Mouse (Mus musculus) forebrain, embryonic 12.5 days (tissue): Measurements from ENCODE around the gene Trappc13. TPM values are rescaled to one million over a fixed set of nuclear protein-coding genes. Genes with fewer than 3 reads are reported as not detected.
A peak's percentile ranks its signal among the peaks of the same experiment; 100 is the strongest.
"Not testable (repeated sequence)": the region's sequence is repeated elsewhere in the genome, so short reads cannot be mapped to it uniquely, and the experiment has no call there.

Source experiments
- ATAC-seq: fragments of 200-750 bp; cut with Nextera tagmentation; 2 replicates; pipeline ENCODE4 v1.8.0; 2017; ENCODE audit warnings: moderate TSS enrichment; ENCODE audit not compliant: low FRiP score
- H3K27ac ChIP-seq: fragments of 300-500 bp; sonication (generic); 2 replicates; pipeline ENCODE4 v1.5.1; 2016; ENCODE audit warnings: mild to moderate bottlenecking
- H3K27me3 ChIP-seq: fragments of 300-500 bp; sonication (generic); 2 replicates; pipeline ENCODE4 v1.6.1; 2016; ENCODE audit warnings: mild to moderate bottlenecking
- H3K36me3 ChIP-seq: fragments of 300-500 bp; sonication (generic); replicated peaks from 2 replicates; pipeline ENCODE4 v1.6.1; 2016; ENCODE audit warnings: mild to moderate bottlenecking
- H3K4me1 ChIP-seq: fragments of 300-500 bp; sonication (generic); 2 replicates; pipeline ENCODE4 v1.6.1; 2016
- H3K4me2 ChIP-seq: fragments of 300-500 bp; sonication (generic); 2 replicates; pipeline ENCODE4 v1.6.1; 2016; ENCODE audit warnings: mild to moderate bottlenecking, moderate library complexity
- H3K4me3 ChIP-seq: fragments of 300-500 bp; sonication (generic); replicated peaks from 2 replicates; pipeline ENCODE4 v1.5.1; 2016; ENCODE audit warnings: mild to moderate bottlenecking
- H3K9ac ChIP-seq: fragments of 300-500 bp; sonication (generic); 2 replicates; pipeline ENCODE4 v1.6.1; 2016; ENCODE audit warnings: mild to moderate bottlenecking
- H3K9me3 ChIP-seq: fragments of 300-500 bp; sonication (generic); 2 replicates; pipeline ENCODE4 v1.6.1; 2016
- WGBS: fragments of 180-500 bp; shearing (Covaris S2); methylation state at CpG from one replicate; pipeline ENCODE4 v1.1.7; 2016; 5-methylcytosine and 5-hydroxymethylcytosine counted together
- polyA plus RNA-seq: library from polyadenylated mRNA; unstranded; fragments of >200 nt; fragmentation: Nextera tagmentation; extraction: Ambion mirVana; gene quantifications from 2 replicates; pipeline ENCODE4 v1.2.1, GENCODE M21; 2016

Gene Trappc13
- polyA plus RNA-seq: 88.3 and 91.9 TPM in 2 replicates

DNA sequence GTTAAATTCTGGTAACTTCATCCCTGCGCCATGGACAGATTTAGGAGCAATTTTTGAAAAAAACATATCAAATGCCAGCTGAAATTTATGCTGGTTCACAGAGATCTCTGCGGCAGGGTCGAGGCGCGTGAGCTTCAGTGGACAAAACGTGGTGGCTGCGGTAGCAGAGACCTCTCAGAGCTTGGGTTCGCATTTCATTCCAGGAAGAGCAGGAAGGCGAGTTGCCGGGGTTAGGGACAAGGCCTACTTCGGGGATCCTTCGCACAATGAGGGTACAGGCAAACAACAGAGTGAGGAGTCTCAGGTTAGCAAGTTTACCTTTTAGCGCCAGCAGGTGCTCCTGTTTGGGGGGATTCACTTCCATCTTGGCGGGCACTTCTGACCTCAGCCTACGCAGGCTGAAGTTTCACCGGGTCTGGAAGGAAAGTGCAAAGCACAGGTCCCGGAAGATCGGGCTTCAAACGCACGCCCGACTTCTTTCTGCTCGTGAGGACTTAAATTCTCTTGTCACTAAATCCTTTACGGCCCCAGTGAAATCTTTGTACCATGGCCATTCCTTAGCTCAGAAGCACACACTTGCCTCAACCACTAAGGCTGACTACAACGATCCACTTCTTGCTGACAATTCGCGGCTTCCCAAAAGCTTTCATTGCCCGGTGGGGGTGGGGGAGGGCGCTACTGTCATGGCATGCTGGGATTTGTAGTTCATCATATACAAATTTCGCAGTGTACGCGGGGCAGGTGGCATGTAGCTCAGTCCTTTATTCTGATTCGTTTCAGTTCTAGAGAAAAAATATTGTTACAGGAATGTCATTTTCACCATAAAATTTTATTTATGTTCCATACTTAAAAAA lies at the start of gene Trappc13:
Gene Trappc13 (minus strand): TSS at position 674 of the 854 bp plus-strand sequence.
- WGBS: under 1% methylated on average over 32 of the region's 32 CpGs
- peak; percentile 90 for ATAC-seq
- no peaks in the 10 kb centered on the region for H3K9me3 ChIP-seq
- no peaks in the 10 kb centered on the region for H3K27me3 ChIP-seq
- peak within 1 kb of the TSS; percentile 88 for H3K4me3 ChIP-seq
- H3K36me3 ChIP-seq: peaks cover 18% of the 10 kb centered on the region
- peak within 1 kb of the TSS; percentile 80 for H3K27ac ChIP-seq
- H3K4me2 ChIP-seq: peak within 1 kb of the TSS; percentile 68
- H3K4me1 ChIP-seq: peaks cover 22% of the 10 kb centered on the region
- H3K9ac ChIP-seq: peak within 1 kb of the TSS; percentile 84

DNA sequence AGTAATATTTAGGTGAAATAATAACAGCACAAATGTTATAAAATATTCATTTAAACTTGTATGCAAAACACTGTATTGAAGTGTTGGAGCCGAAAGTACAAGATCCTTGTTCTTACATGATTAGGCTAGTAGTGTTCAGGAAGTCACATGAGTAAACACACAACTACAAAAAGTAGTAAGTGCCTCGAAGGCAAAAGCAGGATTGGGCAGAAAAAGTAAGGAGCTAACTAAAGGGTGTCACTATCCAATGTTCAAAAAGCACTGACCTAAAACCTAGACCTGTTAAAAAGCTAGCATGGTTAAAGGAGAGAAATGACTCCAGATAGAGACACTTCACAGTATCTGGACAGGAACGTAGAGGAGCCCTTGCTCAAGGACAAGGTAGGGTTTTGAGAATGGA lies 49.2 kb upstream of the Trappc13 start:
- peak overlapping the region; percentile 79 for H3K9ac ChIP-seq
- H3K36me3 ChIP-seq: 0 out of 2 replicates have a peak, but pooled peaks cover 4% of the 10 kb centered on the region
- peak overlapping the region; percentile 73 for H3K4me3 ChIP-seq
- no peaks in the 10 kb centered on the region for H3K27me3 ChIP-seq
- no peak overlapping the region for H3K27ac ChIP-seq
- peaks cover 17% of the 10 kb centered on the region for H3K4me1 ChIP-seq
- no peak for ATAC-seq
- H3K4me2 ChIP-seq: peak overlapping the region; percentile 60
- 66% methylated on average over 3 of the region's 3 CpGs for WGBS
- H3K9me3 ChIP-seq: no peaks in the 10 kb centered on the region

DNA sequence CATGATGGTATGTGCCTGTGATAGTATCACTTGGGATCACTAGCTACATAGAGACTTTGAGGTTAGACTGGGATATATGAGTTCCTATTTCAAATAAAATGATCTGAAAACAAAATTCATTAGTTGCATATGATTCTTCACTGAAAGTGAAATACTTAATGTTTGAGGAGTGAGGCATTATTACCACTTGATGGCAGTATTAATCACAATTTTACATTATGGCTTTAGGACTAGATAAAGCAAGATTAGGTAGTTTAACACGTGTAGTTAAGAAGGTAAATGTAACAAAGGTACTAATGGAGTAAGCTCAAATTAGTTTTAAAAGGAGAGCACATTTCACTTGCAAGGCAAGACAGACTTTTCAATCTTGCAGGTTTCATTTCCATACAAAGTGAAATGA lies 26.0 kb upstream of the Trappc13 start:
- Histone ChIP-seq H3K4me3 (no peak overlapping the region), H3K9me3 (no peaks in the 10 kb centered on the region), H3K9ac (no peak overlapping the region), H3K27ac (no peak overlapping the region), H3K4me1 (no peaks in the 10 kb centered on the region), H3K27me3 (no peaks in the 10 kb centered on the region), H3K4me2 (no peak overlapping the region), H3K36me3 (peaks cover 28% of the 10 kb centered on the region)
- ATAC-seq: no peak
- 82% methylated on average over 1 of the region's 1 CpGs for WGBS

DNA sequence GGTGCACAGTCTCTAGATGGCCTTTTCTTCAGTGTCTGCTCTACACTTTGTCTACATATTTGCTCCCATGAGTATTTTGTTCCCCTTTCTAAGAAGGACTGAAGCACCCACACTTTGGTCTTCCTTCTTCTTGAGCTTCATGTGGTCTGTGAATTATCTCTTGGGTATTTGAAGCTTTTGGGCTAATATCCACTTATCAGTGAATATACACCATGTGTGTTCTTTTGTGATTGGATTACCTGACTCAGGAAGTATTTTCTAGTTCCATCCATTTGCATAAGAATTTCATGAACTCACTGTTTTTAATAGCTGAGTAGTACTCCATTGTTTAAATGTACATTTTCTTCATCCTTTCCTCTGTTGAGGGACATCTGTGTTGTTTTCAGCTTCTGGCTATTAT lies 17.6 kb upstream of the Trappc13 start:
- H3K4me3 ChIP-seq, H3K4me1 ChIP-seq, H3K27ac ChIP-seq, H3K9me3 ChIP-seq, H3K4me2 ChIP-seq, H3K9ac ChIP-seq, ATAC-seq, H3K27me3 ChIP-seq: not testable (repeated sequence)
- H3K36me3 ChIP-seq: peaks cover 31% of the 10 kb centered on the region

DNA sequence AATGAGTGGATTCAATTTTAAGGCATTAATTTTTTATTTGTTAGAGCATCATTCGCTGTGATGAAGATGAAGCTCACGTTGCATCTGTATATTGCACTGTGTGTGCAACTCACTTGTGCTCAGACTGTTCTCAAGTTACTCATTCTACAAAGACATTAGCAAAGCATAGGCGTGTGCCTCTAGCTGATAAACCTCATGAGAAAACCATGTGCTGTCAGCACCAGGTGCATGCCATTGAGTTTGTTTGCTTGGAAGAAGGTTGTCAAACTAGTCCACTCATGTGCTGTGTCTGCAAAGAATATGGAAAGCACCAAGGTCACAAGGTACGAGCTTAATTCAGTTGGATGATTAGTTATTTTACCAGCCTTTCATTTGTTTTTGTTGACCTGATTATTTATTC lies 9.1 kb upstream of the Trappc13 start:
- no peaks in the 10 kb centered on the region for H3K27me3 ChIP-seq
- ATAC-seq: no peak
- peaks cover 36% of the 10 kb centered on the region for H3K36me3 ChIP-seq
- no peak overlapping the region for H3K4me2 ChIP-seq
- H3K4me1 ChIP-seq: no peaks in the 10 kb centered on the region
- H3K4me3 ChIP-seq: no peak overlapping the region
- no peak overlapping the region for H3K27ac ChIP-seq
- no peak overlapping the region for H3K9ac ChIP-seq
- H3K9me3 ChIP-seq: no peaks in the 10 kb centered on the region
- 92% methylated on average over 4 of the region's 4 CpGs for WGBS

DNA sequence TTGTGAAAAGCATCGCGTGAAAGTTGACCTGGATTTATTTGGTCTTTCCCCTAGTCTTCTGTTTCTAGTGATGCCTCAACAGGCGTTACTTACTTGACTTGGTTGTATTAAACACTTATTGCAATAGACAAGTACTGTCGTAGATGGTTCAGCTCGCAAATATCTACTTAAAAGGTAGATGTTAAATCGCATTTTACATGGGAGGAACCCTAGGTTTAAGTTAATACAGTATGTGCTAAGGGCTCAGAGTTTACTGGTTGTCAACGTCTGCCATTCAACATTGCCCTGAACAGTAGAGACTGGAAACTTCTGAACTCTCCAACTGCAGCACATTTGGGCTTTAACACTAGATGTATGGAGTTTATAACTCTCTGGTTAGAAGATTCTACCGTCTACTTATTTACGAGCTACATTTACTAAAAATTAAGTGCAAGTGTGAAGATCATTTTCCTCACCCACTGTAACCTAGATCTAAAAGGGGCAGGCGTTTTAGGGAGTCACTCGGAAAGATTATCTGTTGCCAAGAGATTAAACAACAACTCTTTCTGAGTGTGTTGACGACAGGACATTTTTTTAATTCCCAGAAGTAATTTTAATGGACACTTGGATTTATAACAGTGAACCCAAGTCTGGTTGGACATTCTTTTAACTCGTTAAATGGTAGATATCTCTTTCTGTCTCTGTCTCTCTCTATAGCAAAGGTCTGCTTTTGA lies 1.1 kb upstream of the Trappc13 start:
- peaks cover 20% of the 10 kb centered on the region for H3K4me1 ChIP-seq
- no peaks in the 10 kb centered on the region for H3K27me3 ChIP-seq
- peak overlapping the region; percentile 61 for H3K4me2 ChIP-seq
- H3K36me3 ChIP-seq: peaks cover 20% of the 10 kb centered on the region
- H3K9ac ChIP-seq: peak overlapping the region; percentile 84
- H3K4me3 ChIP-seq: peak overlapping the region; percentile 88
- ATAC-seq: no peak
- 23% methylated on average over 13 of the region's 13 CpGs for WGBS
- peak overlapping the region; percentile 80 for H3K27ac ChIP-seq
- no peaks in the 10 kb centered on the region for H3K9me3 ChIP-seq

DNA sequence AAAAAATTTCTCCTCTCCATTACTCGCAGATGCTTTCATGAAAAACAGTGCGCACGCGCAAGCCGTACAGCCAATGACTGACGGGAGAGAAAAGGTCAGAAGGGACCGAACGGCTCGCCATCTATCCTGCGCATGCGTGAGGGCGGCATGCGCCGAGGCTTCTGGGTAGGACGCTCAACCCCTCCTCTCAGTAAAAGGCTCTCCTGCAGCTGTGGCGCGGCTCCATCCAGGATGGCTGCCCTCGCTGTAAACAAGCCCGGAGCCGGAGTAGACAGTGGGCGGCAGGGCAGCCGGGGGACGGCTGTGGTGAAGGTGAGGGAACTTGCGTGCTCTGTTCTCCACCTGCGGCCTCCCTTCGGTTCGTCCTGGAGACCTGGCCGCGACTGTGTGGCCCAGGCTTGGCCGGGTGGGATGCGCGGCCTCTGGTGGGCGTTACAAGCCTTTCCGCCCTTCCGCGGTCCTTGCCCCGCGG lies 417 bp upstream of the Trappc13 start, which contains the start of gene Trim23:
Gene Trim23 (plus strand): TSS at position 148 of the 472 bp plus-strand sequence.
- Histone ChIP-seq H3K4me1 (peaks cover 22% of the 10 kb centered on the region), H3K27me3 (no peaks in the 10 kb centered on the region), H3K27ac (peak within 1 kb of the TSS; percentile 80), H3K36me3 (peaks cover 20% of the 10 kb centered on the region), H3K4me3 (peak within 1 kb of the TSS; percentile 88), H3K9me3 (no peaks in the 10 kb centered on the region), H3K4me2 (peak within 1 kb of the TSS; percentile 68), H3K9ac (peak within 1 kb of the TSS; percentile 84)
- ATAC-seq: peak; percentile 99
- under 1% methylated on average over 38 of the region's 38 CpGs for whole genome bisulfite sequencing

DNA sequence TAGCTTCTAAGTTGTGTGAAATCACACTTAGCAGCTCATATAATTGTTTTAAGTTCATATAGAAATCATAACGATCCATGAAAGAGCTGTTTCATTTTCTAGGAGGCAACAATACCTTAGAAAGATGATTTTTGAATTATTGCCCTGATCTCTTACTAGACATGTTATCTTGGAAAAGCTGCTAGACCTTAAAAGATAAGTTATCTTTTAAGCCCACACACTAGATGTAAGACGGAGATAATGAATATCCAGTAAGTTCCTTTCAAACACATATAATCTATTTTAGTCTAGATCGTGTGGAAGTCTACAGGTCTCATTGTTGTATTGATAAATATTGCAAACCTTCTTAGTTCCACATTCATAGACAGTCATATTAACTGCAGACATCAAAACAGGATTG lies 1.4 kb downstream of the Trappc13 start:
- no peak for ATAC-seq
- 80% methylated on average over 3 of the region's 3 CpGs for WGBS
- H3K4me2 ChIP-seq: peak overlapping the region; percentile 68
- H3K36me3 ChIP-seq: peaks cover 13% of the 10 kb centered on the region
- no peaks in the 10 kb centered on the region for H3K9me3 ChIP-seq
- no peaks in the 10 kb centered on the region for H3K27me3 ChIP-seq
- H3K4me3 ChIP-seq: peak overlapping the region; percentile 88
- peak overlapping the region; percentile 29; the same call in 1 of the 2 replicates for H3K9ac ChIP-seq
- no peak overlapping the region for H3K27ac ChIP-seq
- peaks cover 22% of the 10 kb centered on the region for H3K4me1 ChIP-seq

DNA sequence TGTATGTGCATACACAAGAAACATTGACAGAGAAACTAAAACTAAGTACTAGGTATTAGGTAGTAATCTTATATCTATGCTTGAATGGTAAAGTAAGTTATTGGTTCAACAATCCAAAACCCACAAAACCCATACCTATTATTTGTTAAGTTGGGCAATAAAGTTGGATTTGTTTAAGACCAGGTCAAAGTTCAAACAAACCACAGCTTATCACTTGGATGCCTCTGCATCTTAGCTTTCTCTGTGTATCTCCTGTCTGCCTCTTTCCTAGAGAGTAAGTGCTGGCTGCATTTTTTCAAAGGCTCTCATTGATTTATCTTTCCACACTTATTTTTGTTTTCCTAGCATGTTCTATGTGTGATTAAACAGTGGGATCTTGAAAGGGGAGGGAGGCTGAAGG lies 5.8 kb downstream of the Trappc13 start:
- Histone ChIP-seq H3K27ac (no peak overlapping the region), H3K4me1 (peaks cover 15% of the 10 kb centered on the region), H3K4me3 (no peak overlapping the region), H3K4me2 (no peak overlapping the region), H3K36me3 (peaks cover 24% of the 10 kb centered on the region), H3K9me3 (no peaks in the 10 kb centered on the region), H3K9ac (no peak overlapping the region), H3K27me3 (no peaks in the 10 kb centered on the region)
- no peak for ATAC-seq

DNA sequence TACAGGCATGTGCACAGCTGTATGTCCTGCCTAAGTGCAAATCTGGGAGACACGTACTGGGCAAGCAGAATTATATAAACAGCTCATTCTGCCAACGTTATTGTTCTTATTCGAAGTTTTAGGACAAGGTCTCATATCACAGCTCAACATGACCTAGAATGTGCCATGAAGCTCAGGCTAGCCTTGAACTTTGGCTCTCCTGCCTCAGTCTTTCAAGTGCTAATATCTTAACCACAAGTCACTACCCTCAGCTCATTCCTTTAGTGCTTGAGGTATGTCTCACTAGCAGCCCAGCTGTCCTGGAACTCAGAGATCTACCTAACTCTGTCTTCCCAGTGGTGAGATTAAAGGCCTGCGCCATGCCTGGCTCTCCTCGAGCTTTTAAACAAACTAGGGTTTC lies 6.6 kb downstream of the Trappc13 start:
- Histone ChIP-seq H3K4me3 (no peak overlapping the region), H3K27me3 (no peaks in the 10 kb centered on the region), H3K27ac (no peak overlapping the region), H3K36me3 (peaks cover 30% of the 10 kb centered on the region), H3K4me2 (no peak overlapping the region), H3K9me3 (no peaks in the 10 kb centered on the region), H3K4me1 (peaks cover 9% of the 10 kb centered on the region), H3K9ac (no peak overlapping the region)
- WGBS: 93% methylated on average over 5 of the region's 5 CpGs
- ATAC-seq: no peak

DNA sequence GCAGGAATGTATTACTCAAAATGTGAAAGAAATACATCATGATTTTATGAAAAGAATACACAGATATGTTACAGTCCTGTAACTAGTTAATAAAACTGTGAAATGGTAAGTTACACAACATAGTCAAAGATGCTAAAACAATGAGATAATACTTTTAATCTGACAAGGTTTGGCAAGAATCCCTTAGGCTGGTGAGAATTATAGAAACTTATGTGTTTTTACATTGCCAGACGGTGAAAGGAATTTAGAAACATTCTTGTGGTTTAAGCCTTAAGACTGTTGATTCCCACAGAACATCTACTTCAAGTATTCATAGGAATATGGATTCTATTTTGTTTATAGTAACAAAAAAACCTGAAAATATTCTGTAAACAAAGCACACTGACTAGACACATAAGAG lies 22.6 kb downstream of the Trappc13 start:
- Histone ChIP-seq H3K36me3 (peaks cover 56% of the 10 kb centered on the region), H3K9ac (no peak overlapping the region), H3K27ac (no peak overlapping the region), H3K4me1 (no peaks in the 10 kb centered on the region), H3K27me3 (no peaks in the 10 kb centered on the region), H3K4me3 (no peak overlapping the region), H3K9me3 (no peaks in the 10 kb centered on the region), H3K4me2 (no peak overlapping the region)
- 93% methylated on average over 1 of the region's 1 CpGs for WGBS
- ATAC-seq: no peak

DNA sequence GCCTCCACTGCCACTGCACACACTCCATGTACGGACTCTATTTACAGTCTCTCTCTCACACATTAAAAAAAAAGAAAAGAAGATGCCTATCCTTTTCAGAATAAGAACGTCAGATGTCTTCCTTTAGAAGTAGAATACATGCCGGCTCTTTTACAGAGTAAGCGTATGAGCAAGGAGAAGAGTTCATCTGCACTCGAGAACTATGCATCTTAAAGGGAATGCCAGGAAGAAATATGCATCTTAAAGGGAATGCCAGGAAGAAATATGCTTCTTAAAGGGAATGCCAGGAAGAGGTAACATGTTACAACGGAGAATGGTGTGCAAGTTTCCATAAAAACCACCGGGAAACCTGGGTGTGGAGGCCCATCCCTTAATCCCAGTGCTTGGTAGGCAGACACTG lies 23.2 kb downstream of the Trappc13 start:
- WGBS: 93% methylated on average over 7 of the region's 7 CpGs
- Histone ChIP-seq H3K4me1 (no peaks in the 10 kb centered on the region), H3K36me3 (peaks cover 52% of the 10 kb centered on the region), H3K27me3 (no peaks in the 10 kb centered on the region), H3K4me2 (no peak overlapping the region), H3K27ac (no peak overlapping the region), H3K9me3 (no peaks in the 10 kb centered on the region), H3K4me3 (no peak overlapping the region), H3K9ac (no peak overlapping the region)
- ATAC-seq: no peak
